ENCODE assay signal across 11 mouse cellular contexts in the genomic region with DNA sequence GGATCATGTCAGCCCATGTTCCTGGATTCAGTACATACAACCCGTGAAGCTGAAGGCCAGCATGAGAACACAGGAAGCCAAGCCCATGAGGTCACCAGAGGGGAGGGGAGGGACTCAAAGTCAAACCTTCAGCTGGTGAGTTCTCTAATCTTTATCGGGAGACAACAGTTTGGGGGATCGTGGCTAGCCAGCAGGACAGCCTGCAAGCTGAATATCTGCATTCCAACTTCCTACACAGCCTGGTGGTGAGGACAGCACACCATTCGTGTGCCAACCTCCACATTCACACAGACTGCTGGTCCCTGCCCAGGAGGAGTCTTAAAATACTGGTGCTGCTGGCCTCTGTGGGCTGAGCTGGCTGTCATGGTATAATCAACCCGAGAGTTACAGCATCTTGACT.
DNase-seq lines count a peak whose midpoint lies in the region; ATAC-seq and TF ChIP-seq lines count a peak whose summit lies in the region.
"Had no signal": no experiment of that assay in that cellular context is flagged by ENCODE, and none has a peak within 500 bp of the region (broad histone marks: within the 10 kb centered on the region; RNA-seq: fewer than 3 reads in every experiment).

No protein-coding gene starts in this region.

- peaks cover 31% of the 10 kb centered on the region for H3K4me1 ChIP-seq in megakaryocyte, embryonic 14.5 days

- no peaks in the 10 kb centered on the region for H3K36me3 ChIP-seq in megakaryocyte, embryonic 14.5 days (replicated peaks; ENCODE audit: low read length)

- TF ChIP-seq CTCF in left cerebral cortex, adult 2 months (IDR thresholded peaks at IDR 0.05), result no peak; the same call in 1 of the 2 replicates

- H3K27ac ChIP-seq in left cerebral cortex, adult 2 months, result peak overlapping the region; percentile 87
- H3K27ac ChIP-seq: liver, embryonic 14.5 days had no signal

- peaks cover 9% of the 10 kb centered on the region for H3K9me3 ChIP-seq in megakaryocyte, embryonic 14.5 days

- no peak for ATAC-seq in megakaryocyte, adult 5-6 weeks (ENCODE audit: poor library complexity, severe bottlenecking)

- H3K4me3 ChIP-seq in megakaryocyte, embryonic 14.5 days (replicated peaks), result peak overlapping the region; percentile 76
- H3K4me3 ChIP-seq in left cerebral cortex, adult 2 months, result no peak overlapping the region

- peak; percentile 94 for DNase-seq in heart, adult 11 months
- no peak for DNase-seq in heart, postnatal 25 days (ENCODE audit: low spot score)
- peak; percentile 20 to 48 for DNase-seq in left cerebral cortex, adult 2 months (ENCODE audit: extremely low spot score in 1 of 2, low spot score in 2 of 2)
- DNase-seq in cerebellum, adult 18-20 months, result no peak
- DNase-seq in adrenal gland, adult (ENCODE audit: inconsistent age in 2 of 2, low spot score in 1 of 2), result no peak
- no peak for DNase-seq in testis, postnatal 10 days (ENCODE audit: low spot score)
- DNase-seq: cerebellum, postnatal 25 days; midbrain, embryonic 14.5 days had no signal

- intact Hi-C loops in heart, postnatal 25 days (cut with DNase I), result no loop called here
- intact Hi-C loops in left cerebral cortex, adult 2 months (cut with DNase I), result loop anchor here (1.0 to 5.0 kb wide), 4 partner anchors 43 to 110 kb away; a partner anchor contains a TSS

- H3K27me3 ChIP-seq in megakaryocyte, embryonic 14.5 days (replicated peaks), result peaks cover 62% of the 10 kb centered on the region

Comparison
In these comparisons a context has a peak if more than half of its experiments do, and no peak if none do; other contexts are left out.
1. DNase-seq: peak in heart, adult 11 months (single experiment) and left cerebral cortex, adult 2 months (2 of 2); none in heart, postnatal 25 days (single experiment), cerebellum, adult 18-20 months (0 of 2), adrenal gland, adult (0 of 2) and testis, postnatal 10 days (single experiment).